Mouse (Mus musculus): ENCODE measurements around the gene Mnat1. TPM values are rescaled to one million over a fixed set of nuclear protein-coding genes. Genes with fewer than 3 reads are reported as not detected.

Mnat1 gene
- total and polyA plus RNA-seq, 3 experiments, result 29.4 to 36.9 TPM; not detected in 1

- H3K27ac ChIP-seq (ENCODE audit: control insufficient read depth, low read depth, low read length), result no peak overlapping the region
- no peak overlapping the region for H3K9ac ChIP-seq (ENCODE audit: control insufficient read depth, low read depth, low read length, poor library complexity, severe bottlenecking)
- peaks cover 0 to 6% of the 10 kb centered on the region in 2 experiments; a peak in 2 of 4 replicates for H3K4me1 ChIP-seq (ENCODE audit: control insufficient read depth in 1 of 2, insufficient read depth in 2 of 2, low read length in 2 of 2)
- peaks cover 0 to 9% of the 10 kb centered on the region in 2 experiments; a peak in 3 of 4 replicates for H3K36me3 ChIP-seq (ENCODE audit: control insufficient read depth in 1 of 2, insufficient read depth in 2 of 2, low read length in 2 of 2)
- TF ChIP-seq HCFC1 (IDR thresholded peaks at IDR 0.05; ENCODE audit: low read depth, low read length), result no peak
- no peak for TF ChIP-seq SIN3A (IDR thresholded peaks at IDR 0.05; ENCODE audit: low read length)
- no peak for TF ChIP-seq MAFK (IDR thresholded peaks at IDR 0.05; ENCODE audit: borderline replicate concordance, low read depth, low read length)
- no peak for TF ChIP-seq TBP (IDR thresholded peaks at IDR 0.05; ENCODE audit: low read depth, low read length)
- no peak for TF ChIP-seq POLR2AphosphoS5 (IDR thresholded peaks at IDR 0.05; ENCODE audit: borderline replicate concordance, low read depth, low read length)
- TF ChIP-seq MEF2A (IDR thresholded peaks at IDR 0.05; ENCODE audit: extremely low read depth, insufficient replicate concordance, low read depth, low read length, poor library complexity, severe bottlenecking), result no peak
- no peak for TF ChIP-seq NELFE (IDR thresholded peaks at IDR 0.05; ENCODE audit: low read depth, low read length)
- no peak for TF ChIP-seq EP300 (IDR thresholded peaks at IDR 0.05; ENCODE audit: low read depth in 1 of 2, low read length in 2 of 2)
- no peak for TF ChIP-seq SMC3 (IDR thresholded peaks at IDR 0.05; ENCODE audit: low read depth, low read length)
- TF ChIP-seq ELF1 (IDR thresholded peaks at IDR 0.05; ENCODE audit: low read depth, low read length), result no peak
- no peak for TF ChIP-seq RCOR1 (IDR thresholded peaks at IDR 0.05; ENCODE audit: low read depth, low read length)
- no peak for TF ChIP-seq ZKSCAN1 (IDR thresholded peaks at IDR 0.05; ENCODE audit: low read depth, low read length)
- TF ChIP-seq ZNF384 (IDR thresholded peaks at IDR 0.05; ENCODE audit: low read depth, low read length), result no peak
- TF ChIP-seq USF2 (IDR thresholded peaks at IDR 0.05; ENCODE audit: borderline replicate concordance in 1 of 2, insufficient read depth in 1 of 2, low read depth in 1 of 2, low read length in 2 of 2), result no peak
- no peak for TF ChIP-seq MAZ (IDR thresholded peaks at IDR 0.05; ENCODE audit: low read depth, low read length)
- no peak for TF ChIP-seq POLR2A (IDR thresholded peaks at IDR 0.05; ENCODE audit: control insufficient read depth in 1 of 2, insufficient read depth in 1 of 2, low read depth in 1 of 2, low read length in 2 of 2, poor library complexity in 1 of 2)
- TF ChIP-seq RAD21 (IDR thresholded peaks at IDR 0.05; ENCODE audit: low read depth, low read length), result no peak
- TF ChIP-seq ETS1 (IDR thresholded peaks at IDR 0.05; ENCODE audit: low read depth, low read length), result no peak
- no peaks in the 10 kb centered on the region for H3K27me3 ChIP-seq (ENCODE audit: control insufficient read depth in 1 of 2, insufficient read depth in 2 of 2, low read length in 2 of 2)
- H3K4me3 ChIP-seq (ENCODE audit: control insufficient read depth in 1 of 2, insufficient read depth in 1 of 2, low read depth in 2 of 2, low read length in 2 of 2), result no peak overlapping the region
- H3K79me2 ChIP-seq (ENCODE audit: control insufficient read depth, insufficient read depth, low read length, poor library complexity), result peaks cover 22% of the 10 kb centered on the region
- no peak for DNase-seq (ENCODE audit: low read depth, low spot score)
- no peaks in the 10 kb centered on the region for H3K9me3 ChIP-seq (replicated peaks; ENCODE audit: insufficient read depth, low read length)
Measured at GRCm38 (mm10) chr12:73125250-73125649, 1.7 kb downstream of the Mnat1 start.

GRCm38 (mm10) chr12:73140732-73141131 lies 17.2 kb downstream of the Mnat1 start:
- H3K27ac ChIP-seq (ENCODE audit: control insufficient read depth, low read depth, low read length), result no peak overlapping the region
- H3K36me3 ChIP-seq (ENCODE audit: control insufficient read depth in 1 of 2, insufficient read depth in 2 of 2, low read length in 2 of 2), result peaks cover 0 to 2% of the 10 kb centered on the region in 2 experiments; a peak in 1 of 4 replicates
- H3K79me2 ChIP-seq (ENCODE audit: control insufficient read depth, insufficient read depth, low read length, poor library complexity), result peaks cover 1% of the 10 kb centered on the region; the same call in 1 of the 2 replicates
- no peak overlapping the region for H3K4me3 ChIP-seq (ENCODE audit: control insufficient read depth in 1 of 2, insufficient read depth in 1 of 2, low read depth in 2 of 2, low read length in 2 of 2)
- no peak for DNase-seq (ENCODE audit: low read depth, low spot score)
- H3K4me1 ChIP-seq (ENCODE audit: control insufficient read depth in 1 of 2, insufficient read depth in 2 of 2, low read length in 2 of 2), result no peaks in the 10 kb centered on the region
- TF ChIP-seq JUND (IDR thresholded peaks at IDR 0.05; ENCODE audit: low read depth, low read length) (no peak), SIN3A (IDR thresholded peaks at IDR 0.05; ENCODE audit: low read length) (no peak), MXI1 (IDR thresholded peaks at IDR 0.05; ENCODE audit: low read depth, low read length) (no peak), GABPA (IDR thresholded peaks at IDR 0.05; ENCODE audit: low read depth, low read length) (no peak), BHLHE40 (IDR thresholded peaks at IDR 0.05; ENCODE audit: borderline replicate concordance, low read depth, low read length) (no peak), MAX (IDR thresholded peaks at IDR 0.05; ENCODE audit: low read length) (no peak), MEF2A (IDR thresholded peaks at IDR 0.05; ENCODE audit: extremely low read depth, insufficient replicate concordance, low read depth, low read length, poor library complexity, severe bottlenecking) (no peak), USF1 (IDR thresholded peaks at IDR 0.05; ENCODE audit: low read depth, low read length) (no peak), KAT2A (conservative IDR thresholded peaks at IDR 0.05; ENCODE audit: low read depth, low read length) (no peak), TBP (IDR thresholded peaks at IDR 0.05; ENCODE audit: low read depth, low read length) (no peak), RCOR1 (IDR thresholded peaks at IDR 0.05; ENCODE audit: low read depth, low read length) (no peak), NRF1 (IDR thresholded peaks at IDR 0.05; ENCODE audit: insufficient read depth, low read depth, low read length, poor library complexity, severe bottlenecking) (no peak), ZMIZ1 (IDR thresholded peaks at IDR 0.05; ENCODE audit: low read depth, low read length) (no peak)
- no peak overlapping the region for H3K9ac ChIP-seq (ENCODE audit: control insufficient read depth, low read depth, low read length, poor library complexity, severe bottlenecking)
- H3K27me3 ChIP-seq (ENCODE audit: control insufficient read depth in 1 of 2, insufficient read depth in 2 of 2, low read length in 2 of 2), result no peaks in the 10 kb centered on the region
- H3K9me3 ChIP-seq (replicated peaks; ENCODE audit: insufficient read depth, low read length), result no peaks in the 10 kb centered on the region
